In genomic region chr11:80802706-80803105, GRCm38 (mm10) we compare ENCODE assay signal across 10 mouse cellular contexts. TPM values are rescaled to one million over a fixed set of nuclear protein-coding genes. Genes with fewer than 3 reads are reported as not detected.
DNase-seq lines count a peak whose midpoint lies in the region; ATAC-seq lines count a peak whose summit lies in the region.
"Had no signal": no experiment of that assay in that cellular context is flagged by ENCODE, and none has a peak within 500 bp of the region (broad histone marks: within the 10 kb centered on the region; RNA-seq: fewer than 3 reads in every experiment).

No protein-coding gene starts in this region.

- no peaks in the 10 kb centered on the region for H3K4me1 ChIP-seq in midbrain, embryonic 11.5 days (ENCODE audit: control insufficient read depth, insufficient read depth, low read length)
- H3K4me1 ChIP-seq in midbrain, embryonic 14.5 days (ENCODE audit: control insufficient read depth, insufficient read depth, low read length), result no peaks in the 10 kb centered on the region
- H3K4me1 ChIP-seq in intestine, embryonic 14.5 days (replicated peaks; ENCODE audit: control insufficient read depth, insufficient read depth, low read length), result no peaks in the 10 kb centered on the region
- H3K4me1 ChIP-seq in hindbrain, embryonic 12.5 days, result no peaks in the 10 kb centered on the region

- no peak overlapping the region for H3K4me2 ChIP-seq in midbrain, embryonic 11.5 days
- H3K4me2 ChIP-seq in midbrain, embryonic 14.5 days (ENCODE audit: low read length), result no peak overlapping the region
- H3K4me2 ChIP-seq in intestine, embryonic 14.5 days (ENCODE audit: low read length), result no peak overlapping the region
- no peak overlapping the region for H3K4me2 ChIP-seq in hindbrain, embryonic 12.5 days (replicated peaks)

- no peak overlapping the region for H3K9ac ChIP-seq in midbrain, embryonic 11.5 days (ENCODE audit: low read length)
- H3K9ac ChIP-seq in midbrain, embryonic 14.5 days (replicated peaks; ENCODE audit: low read length), result no peak overlapping the region
- H3K9ac ChIP-seq in intestine, embryonic 14.5 days (ENCODE audit: low read length), result no peak overlapping the region
- no peak overlapping the region for H3K9ac ChIP-seq in hindbrain, embryonic 12.5 days

- no peak overlapping the region for H3K27ac ChIP-seq in midbrain, embryonic 11.5 days (ENCODE audit: low read depth, low read length)
- no peak overlapping the region for H3K27ac ChIP-seq in midbrain, embryonic 14.5 days (replicated peaks; ENCODE audit: low read depth, low read length)
- peak overlapping the region; percentile 51; the same call in 1 of the 2 replicates for H3K27ac ChIP-seq in intestine, embryonic 14.5 days (ENCODE audit: low read depth)
- no peak overlapping the region for H3K27ac ChIP-seq in hindbrain, embryonic 12.5 days

- no peaks in the 10 kb centered on the region for H3K9me3 ChIP-seq in midbrain, embryonic 11.5 days (ENCODE audit: control insufficient read depth, low read length)
- H3K9me3 ChIP-seq in midbrain, embryonic 14.5 days (ENCODE audit: control insufficient read depth, low read length), result no peaks in the 10 kb centered on the region
- no peaks in the 10 kb centered on the region for H3K9me3 ChIP-seq in intestine, embryonic 14.5 days (ENCODE audit: control insufficient read depth, low read length)
- H3K9me3 ChIP-seq in hindbrain, embryonic 12.5 days (replicated peaks), result no peaks in the 10 kb centered on the region

- H3K27me3 ChIP-seq in midbrain, embryonic 11.5 days (ENCODE audit: control insufficient read depth, insufficient read depth, low read length), result no peaks in the 10 kb centered on the region
- H3K27me3 ChIP-seq in midbrain, embryonic 14.5 days (ENCODE audit: control insufficient read depth, insufficient read depth, low read length), result no peaks in the 10 kb centered on the region
- H3K27me3 ChIP-seq in intestine, embryonic 14.5 days (replicated peaks; ENCODE audit: control insufficient read depth, insufficient read depth, low read length), result no peaks in the 10 kb centered on the region
- H3K27me3 ChIP-seq in hindbrain, embryonic 12.5 days, result no peaks in the 10 kb centered on the region

- no peak overlapping the region for H3K4me3 ChIP-seq in midbrain, embryonic 11.5 days (ENCODE audit: low read depth, low read length)
- H3K4me3 ChIP-seq in midbrain, embryonic 14.5 days (replicated peaks; ENCODE audit: low read depth, low read length), result no peak overlapping the region
- H3K4me3 ChIP-seq in intestine, embryonic 14.5 days (ENCODE audit: low read depth, low read length), result no peak overlapping the region
- H3K4me3 ChIP-seq in hindbrain, embryonic 12.5 days, result no peak overlapping the region

- H3K36me3 ChIP-seq in midbrain, embryonic 11.5 days (ENCODE audit: control insufficient read depth, insufficient read depth, low read length), result no peaks in the 10 kb centered on the region
- H3K36me3 ChIP-seq in midbrain, embryonic 14.5 days (ENCODE audit: control insufficient read depth, insufficient read depth, low read length), result no peaks in the 10 kb centered on the region
- H3K36me3 ChIP-seq in intestine, embryonic 14.5 days (ENCODE audit: control insufficient read depth, insufficient read depth, low read length), result no peaks in the 10 kb centered on the region
- H3K36me3 ChIP-seq in hindbrain, embryonic 12.5 days, result no peaks in the 10 kb centered on the region

- no peak for ATAC-seq in midbrain, embryonic 11.5 days (ENCODE audit: low FRiP score)
- no peak for ATAC-seq in midbrain, embryonic 14.5 days (ENCODE audit: low FRiP score, low TSS enrichment)
- peak; percentile 85; the same call in 1 of the 2 replicates for ATAC-seq in intestine, embryonic 14.5 days (replicated peaks; ENCODE audit: low FRiP score, low TSS enrichment, low read depth)
- ATAC-seq in hindbrain, embryonic 12.5 days (ENCODE audit: low FRiP score), result no peak

- DNase-seq in midbrain, embryonic 11.5 days (ENCODE audit: low spot score, missing footprints), result peak; percentile 45
- DNase-seq in midbrain, embryonic 14.5 days, result no peak
- DNase-seq in intestine, embryonic 14.5 days (ENCODE audit: low spot score), result peak; percentile 63
- peak; percentile 58 for DNase-seq in kidney, postnatal 14 days
- peak; percentile 22 for DNase-seq in ovary, postnatal 36 days (ENCODE audit: low spot score)
- no peak for DNase-seq in testis, postnatal 10 days (ENCODE audit: low spot score)
- DNase-seq in layer of hippocampus, adult 9-10 months (ENCODE audit: low spot score), result no peak
- DNase-seq: cerebellum, postnatal 14 days; liver had no signal

- WGBS in midbrain, embryonic 11.5 days, result 58% methylated on average over 3 of the region's 3 CpGs
- 71% methylated on average over 3 of the region's 3 CpGs for WGBS in midbrain, embryonic 14.5 days
- WGBS in intestine, embryonic 14.5 days, result 31% methylated on average over 3 of the region's 3 CpGs
- WGBS in hindbrain, embryonic 12.5 days, result 56% methylated on average over 3 of the region's 3 CpGs

RNA-seq across cellular contexts. Expression of gene Tmem98, which starts 7.3 kb away (rescaled TPM):
- 93.9 and 94.9 TPM in 2 replicates for polyA plus RNA-seq in midbrain, embryonic 11.5 days (2014; fragmentation: Nextera tagmentation; extraction: Ambion mirVana)
- polyA plus RNA-seq in midbrain, embryonic 14.5 days (2014; fragmentation: Nextera tagmentation; extraction: Ambion mirVana), result 22.4 and 28.7 TPM in 2 replicates
- 180 TPM in 2 replicates for polyA plus RNA-seq in intestine, embryonic 14.5 days (2014; fragmentation: Nextera tagmentation; extraction: Ambion mirVana)
- 67.4 and 69.5 TPM in 2 replicates for polyA plus RNA-seq in hindbrain, embryonic 12.5 days (2016; fragmentation: Nextera tagmentation; extraction: Ambion mirVana)

RNA-seq across cellular contexts. Expression of gene Myo1d, which starts 22.9 kb away (rescaled TPM):
- 2.1 and 2.4 TPM in 2 replicates for polyA plus RNA-seq in midbrain, embryonic 11.5 days (2014; fragmentation: Nextera tagmentation; extraction: Ambion mirVana)
- 1.7 and 2.6 TPM in 2 replicates for polyA plus RNA-seq in midbrain, embryonic 14.5 days (2014; fragmentation: Nextera tagmentation; extraction: Ambion mirVana)
- polyA plus RNA-seq in intestine, embryonic 14.5 days (2014; fragmentation: Nextera tagmentation; extraction: Ambion mirVana), result 45.4 and 50.1 TPM in 2 replicates
- 4.5 and 4.7 TPM in 2 replicates for polyA plus RNA-seq in hindbrain, embryonic 12.5 days (2016; fragmentation: Nextera tagmentation; extraction: Ambion mirVana)

RNA-seq across cellular contexts. Expression of gene Spaca3, which starts 55.5 kb away (rescaled TPM):
- polyA plus RNA-seq in midbrain, embryonic 11.5 days (2014; fragmentation: Nextera tagmentation; extraction: Ambion mirVana), result not detected in 2 replicates
- not detected in 2 replicates for polyA plus RNA-seq in midbrain, embryonic 14.5 days (2014; fragmentation: Nextera tagmentation; extraction: Ambion mirVana)
- not detected in 2 replicates for polyA plus RNA-seq in intestine, embryonic 14.5 days (2014; fragmentation: Nextera tagmentation; extraction: Ambion mirVana)
- not detected in 2 replicates for polyA plus RNA-seq in hindbrain, embryonic 12.5 days (2016; fragmentation: Nextera tagmentation; extraction: Ambion mirVana)

Comparison
In these comparisons a context has a peak if more than half of its experiments do, and no peak if none do; other contexts are left out.
1. DNase-seq: peak in midbrain, embryonic 11.5 days (single experiment), intestine, embryonic 14.5 days (single experiment), kidney, postnatal 14 days (single experiment) and ovary, postnatal 36 days (single experiment); none in midbrain, embryonic 14.5 days (single experiment), testis, postnatal 10 days (single experiment) and layer of hippocampus, adult 9-10 months (single experiment).